Mouse (Mus musculus) CH12.LX (cell line): Measurements from ENCODE around the gene Ttll9.

ENCODE experiments used
- CHD1 ChIP-seq: IDR thresholded peaks from 2 replicates; pipeline ENCODE4 v1.6.1; 2012; ENCODE audit warnings: low read depth, low read length, improper control_type of control experiment, inconsistent platforms
- CTCF ChIP-seq, 2 experiments: IDR thresholded peaks in 1 of 2; conservative IDR thresholded peaks in 1 of 2; 2 replicates each; pipeline ENCODE4 v1.5.1; 2011 to 2012; ENCODE audit warnings: low read depth in 2 of 2, low read length in 2 of 2, improper control_type of control experiment in 1 of 2, inconsistent platforms in 1 of 2, mild to moderate bottlenecking in 1 of 2, moderate library complexity in 1 of 2
- EP300 ChIP-seq: IDR thresholded peaks from 2 replicates; pipeline ENCODE4 v1.6.1; 2011; ENCODE audit warnings: low read length, improper control_type of control experiment
- MAFK ChIP-seq: IDR thresholded peaks from 2 replicates; pipeline ENCODE4 v1.6.1; 2011; ENCODE audit warnings: low read length, improper control_type of control experiment; ENCODE audit not compliant: insufficient replicate concordance
- POLR2A ChIP-seq: IDR thresholded peaks from 2 replicates; pipeline ENCODE4 v1.6.1; 2011; ENCODE audit warnings: low read depth, mild to moderate bottlenecking, improper control_type of control experiment, low read length
- POLR2AphosphoS2 ChIP-seq: IDR thresholded peaks from 2 replicates; pipeline ENCODE4 v1.6.1; 2011; ENCODE audit warnings: low read depth, low read length, improper control_type of control experiment
- ZC3H11A ChIP-seq: IDR thresholded peaks from 2 replicates; pipeline ENCODE4 v1.6.1; 2012; ENCODE audit warnings: low read depth, mild to moderate bottlenecking, inconsistent platforms, low read length, improper control_type of control experiment
- ZKSCAN1 ChIP-seq: IDR thresholded peaks from 2 replicates; pipeline ENCODE4 v1.6.1; 2012; ENCODE audit warnings: low read depth, inconsistent platforms, low read length, improper control_type of control experiment, borderline replicate concordance

DNA sequence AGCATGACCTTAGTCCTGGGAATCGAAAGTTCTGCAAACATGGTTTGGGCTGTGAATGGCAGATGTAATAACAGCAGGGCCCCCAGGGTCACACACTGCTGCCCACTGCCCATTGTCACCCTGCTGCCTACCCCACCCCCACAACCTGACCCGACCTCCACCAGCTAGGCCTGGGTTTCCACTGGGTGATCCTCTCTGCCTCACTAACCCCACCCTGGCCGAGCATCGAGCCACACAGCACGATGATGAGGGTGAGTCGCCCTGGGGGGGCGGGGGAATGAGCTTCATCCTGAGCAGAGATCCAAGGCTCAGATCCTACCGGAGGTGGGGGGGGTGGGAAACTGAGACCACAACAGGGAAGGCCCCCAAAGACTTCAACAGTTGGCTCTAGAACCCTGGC, 38.2 kb upstream of the Ttll9 start:
- no peak for TF ChIP-seq CTCF (conservative IDR thresholded peaks at IDR 0.05 in 1 of 2, IDR thresholded peaks at IDR 0.05 in 1 of 2; ENCODE audit: low read depth in 2 of 2, low read length in 2 of 2)
- TF ChIP-seq POLR2AphosphoS2, result no peak
- no peak for TF ChIP-seq CHD1
- no peak for TF ChIP-seq ZKSCAN1
- TF ChIP-seq MAFK, result no peak
- no peak for TF ChIP-seq POLR2A
- no peak for TF ChIP-seq EP300
- TF ChIP-seq ZC3H11A, result no peak
